Mouse (Mus musculus) kidney, embryonic 14.5 days (tissue): ENCODE data around the gene Acsbg1. TPM values are rescaled to one million over a fixed set of nuclear protein-coding genes. Genes with fewer than 3 reads are reported as not detected.
"Not testable (repeated sequence)": the region's sequence is repeated elsewhere in the genome, so short reads cannot be mapped to it uniquely, and the experiment has no call there.

ENCODE experiments used
- ATAC-seq: fragments of 200-750 bp; cut with Nextera tagmentation; 2 replicates; pipeline ENCODE4 v1.8.0; 2017; ENCODE audit warnings: moderate number of reproducible peaks, mild to moderate bottlenecking, moderate TSS enrichment, moderate library complexity; ENCODE audit not compliant: low FRiP score, low TSS enrichment
- H3K27ac ChIP-seq: fragments of 300-500 bp; sonication (generic); 2 replicates; pipeline ENCODE4 v1.5.1; 2014; ENCODE audit warnings: low read depth, mild to moderate bottlenecking, low read length, moderate library complexity, mixed read lengths
- H3K27me3 ChIP-seq: fragments of 300-500 bp; sonication (generic); 2 replicates; pipeline ENCODE4 v1.6.1; 2014; ENCODE audit warnings: mild to moderate bottlenecking, low read length; ENCODE audit not compliant: control insufficient read depth, insufficient read depth
- H3K36me3 ChIP-seq: fragments of 300-500 bp; sonication (generic); 2 replicates; pipeline ENCODE4 v1.6.1; 2014; ENCODE audit warnings: low read length, mixed read lengths; ENCODE audit not compliant: control insufficient read depth, insufficient read depth
- H3K4me1 ChIP-seq: fragments of 300-500 bp; sonication (generic); 2 replicates; pipeline ENCODE4 v1.6.1; 2014; ENCODE audit warnings: low read length, mixed read lengths; ENCODE audit not compliant: control insufficient read depth, insufficient read depth
- H3K4me2 ChIP-seq: fragments of 300-500 bp; sonication (generic); replicated peaks from 2 replicates; pipeline ENCODE4 v1.6.1; 2014; ENCODE audit warnings: low read depth, mild to moderate bottlenecking, low read length
- H3K4me3 ChIP-seq: fragments of 300-500 bp; sonication (generic); 2 replicates; pipeline ENCODE4 v1.5.1; 2014; ENCODE audit warnings: mild to moderate bottlenecking, low read length
- H3K9ac ChIP-seq: fragments of 300-500 bp; sonication (generic); 2 replicates; pipeline ENCODE4 v1.6.1; 2014; ENCODE audit warnings: low read depth, mild to moderate bottlenecking, low read length, moderate library complexity
- H3K9me3 ChIP-seq: fragments of 300-500 bp; sonication (generic); 2 replicates; pipeline ENCODE4 v1.6.1; 2016; ENCODE audit warnings: low read length; ENCODE audit not compliant: control insufficient read depth
- WGBS: fragments of 180-500 bp; shearing (Covaris S2); extraction: QIAGEN DNeasy Blood & Tissue Kit; methylation state at CpG from one replicate; pipeline ENCODE4 v1.1.7; 2014; 5-methylcytosine and 5-hydroxymethylcytosine counted together
- polyA plus RNA-seq: library from polyadenylated mRNA; unstranded; fragments of >200 nt; fragmentation: Nextera tagmentation; extraction: Ambion mirVana; gene quantifications from 2 replicates; pipeline ENCODE4 v1.2.1, GENCODE M21; 2014

Acsbg1 gene
- polyA plus RNA-seq, 1 experiment from 2014 or later = 3.0 TPM

DNA sequence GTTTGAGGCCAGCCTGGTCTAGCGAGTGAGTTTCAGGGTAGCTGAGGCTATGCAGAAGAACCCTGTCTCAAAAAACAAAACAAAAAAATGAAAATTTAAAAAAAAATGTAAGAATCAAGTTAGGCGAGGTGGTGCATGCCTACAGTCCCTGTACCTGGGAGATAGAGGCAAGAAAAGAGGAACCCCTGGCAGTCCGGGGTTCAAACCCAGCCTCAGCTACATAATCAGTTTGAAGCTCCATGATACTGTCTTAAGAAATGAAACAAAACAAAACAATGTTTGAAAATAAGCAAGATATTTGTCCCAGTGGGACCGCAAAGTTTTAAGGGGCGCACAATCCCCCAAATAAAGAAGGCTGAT, 75.9 kb downstream of the Acsbg1 start:
- ATAC-seq = no peak; the same call in 1 of the 2 replicates

DNA sequence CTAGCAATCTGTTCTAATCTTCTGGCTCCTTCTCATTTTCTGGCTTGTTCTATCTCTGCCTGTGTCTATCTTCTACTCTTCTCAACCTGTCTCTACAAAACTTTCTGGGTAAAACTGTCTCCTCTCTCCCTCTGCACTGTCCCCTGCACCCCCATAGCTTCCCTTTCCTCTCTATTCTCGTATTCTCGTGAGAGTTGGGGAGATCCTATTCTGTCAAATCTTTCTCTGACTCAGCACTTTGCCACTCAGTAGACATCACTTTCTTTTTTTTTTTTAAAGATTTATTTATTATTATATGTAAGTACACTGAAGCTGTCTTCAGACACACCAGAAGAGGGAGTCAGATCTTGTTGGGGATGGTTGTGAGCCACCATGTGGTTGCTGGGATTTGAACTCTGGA, 77.5 kb downstream of the Acsbg1 start:
- H3K4me3 ChIP-seq, H3K4me2 ChIP-seq, H3K27ac ChIP-seq, H3K9ac ChIP-seq, H3K27me3 ChIP-seq, ATAC-seq, H3K4me1 ChIP-seq, H3K36me3 ChIP-seq, H3K9me3 ChIP-seq: not testable (repeated sequence)
- WGBS = 85% methylated on average over 2 of the region's 2 CpGs

More for the DNA sequence above, 75.9 kb downstream of the Acsbg1 start:
- no peaks in the 10 kb centered on the region for H3K9me3 ChIP-seq
- no peak overlapping the region for H3K27ac ChIP-seq
- H3K9ac ChIP-seq = no peak overlapping the region
- peaks cover 7% of the 10 kb centered on the region for H3K36me3 ChIP-seq
- no peaks in the 10 kb centered on the region for H3K27me3 ChIP-seq
- H3K4me3 ChIP-seq = peak overlapping the region; percentile 89
- H3K4me2 ChIP-seq = peak overlapping the region; percentile 59
- peaks cover 10% of the 10 kb centered on the region; the same call in 1 of the 2 replicates for H3K4me1 ChIP-seq
- WGBS = 33% methylated on average over 5 of the region's 5 CpGs

DNA sequence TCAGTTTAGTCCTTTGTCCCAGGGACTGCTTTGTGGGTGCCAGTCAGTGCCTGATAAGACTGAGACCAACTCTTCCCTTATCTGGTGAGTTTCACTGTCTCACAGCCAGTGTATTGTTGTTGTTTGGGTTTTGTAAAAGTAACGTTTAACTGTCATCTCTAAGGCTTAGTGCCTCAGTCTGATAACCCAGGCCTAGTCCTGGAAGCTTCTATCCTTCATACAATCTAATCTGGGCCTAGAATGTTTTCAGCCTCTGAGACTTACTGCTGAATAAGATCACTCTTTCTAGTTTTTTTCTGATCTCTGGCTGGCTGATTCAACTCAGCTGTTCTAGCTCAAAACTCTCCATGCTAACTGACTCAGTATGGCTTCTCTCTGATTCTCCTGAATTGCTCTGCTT, 78.0 kb downstream of the Acsbg1 start:
- H3K9ac ChIP-seq = no peak overlapping the region
- no peaks in the 10 kb centered on the region for H3K27me3 ChIP-seq
- 57% methylated on average over 1 of the region's 1 CpGs for WGBS
- 0 out of 2 replicates have a peak, but pooled peaks cover 2% of the 10 kb centered on the region for H3K9me3 ChIP-seq
- peaks cover 10% of the 10 kb centered on the region; the same call in 1 of the 2 replicates for H3K4me1 ChIP-seq
- H3K4me3 ChIP-seq = no peak overlapping the region
- H3K36me3 ChIP-seq = no peaks in the 10 kb centered on the region
- no peak overlapping the region for H3K4me2 ChIP-seq
- ATAC-seq = no peak
- no peak overlapping the region for H3K27ac ChIP-seq

GRCm38 (mm10) chr9:54571130-54571839, 90.4 kb downstream of the Acsbg1 start:
- ATAC-seq = no peak
- Histone ChIP-seq H3K9me3 (no peaks in the 10 kb centered on the region), H3K36me3 (no peaks in the 10 kb centered on the region), H3K4me3 (no peak overlapping the region), H3K27ac (no peak overlapping the region), H3K27me3 (no peaks in the 10 kb centered on the region), H3K9ac (no peak overlapping the region), H3K4me2 (no peak overlapping the region), H3K4me1 (no peaks in the 10 kb centered on the region)
- WGBS = 49% methylated on average over 9 of the region's 9 CpGs

DNA sequence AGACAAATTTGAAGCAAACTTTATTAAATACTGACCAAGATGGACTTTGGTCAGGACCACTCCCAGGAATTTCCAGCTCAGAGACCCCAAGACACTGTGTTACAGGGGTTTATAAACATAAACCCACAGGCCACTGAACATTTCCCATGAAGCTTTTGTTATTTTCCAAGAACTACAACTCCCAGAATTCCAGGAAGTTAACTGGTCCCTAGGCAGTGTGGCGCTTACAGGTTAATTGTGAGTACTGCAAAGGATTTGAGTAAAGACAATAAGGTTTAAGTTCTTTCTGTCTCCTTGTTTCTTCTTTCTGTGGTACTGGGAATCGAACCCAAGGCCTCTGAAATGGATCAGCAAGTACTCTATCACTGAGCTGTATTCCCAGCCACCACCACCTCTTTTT, 92.9 kb downstream of the Acsbg1 start:
- Histone ChIP-seq H3K27me3 (no peaks in the 10 kb centered on the region), H3K36me3 (no peaks in the 10 kb centered on the region)

GRCm38 (mm10) chr9:54566958-54567357, 94.7 kb downstream of the Acsbg1 start:
- Histone ChIP-seq H3K4me1 (no peaks in the 10 kb centered on the region), H3K4me3 (no peak overlapping the region), H3K4me2 (no peak overlapping the region), H3K9me3 (no peaks in the 10 kb centered on the region), H3K27ac (peak overlapping the region; percentile 62; the same call in 1 of the 2 replicates), H3K27me3 (no peaks in the 10 kb centered on the region), H3K9ac (no peak overlapping the region), H3K36me3 (no peaks in the 10 kb centered on the region)
- ATAC-seq = no peak
- WGBS = 46% methylated on average over 4 of the region's 4 CpGs

More for the DNA sequence above, 92.9 kb downstream of the Acsbg1 start:
- no peak overlapping the region for H3K4me2 ChIP-seq
- no peak overlapping the region for H3K27ac ChIP-seq
- no peak for ATAC-seq
- H3K9ac ChIP-seq = no peak overlapping the region
- H3K4me1 ChIP-seq = no peaks in the 10 kb centered on the region
- no peak overlapping the region for H3K4me3 ChIP-seq
- no peaks in the 10 kb centered on the region for H3K9me3 ChIP-seq
- 45% methylated on average over 2 of the region's 2 CpGs for WGBS

DNA sequence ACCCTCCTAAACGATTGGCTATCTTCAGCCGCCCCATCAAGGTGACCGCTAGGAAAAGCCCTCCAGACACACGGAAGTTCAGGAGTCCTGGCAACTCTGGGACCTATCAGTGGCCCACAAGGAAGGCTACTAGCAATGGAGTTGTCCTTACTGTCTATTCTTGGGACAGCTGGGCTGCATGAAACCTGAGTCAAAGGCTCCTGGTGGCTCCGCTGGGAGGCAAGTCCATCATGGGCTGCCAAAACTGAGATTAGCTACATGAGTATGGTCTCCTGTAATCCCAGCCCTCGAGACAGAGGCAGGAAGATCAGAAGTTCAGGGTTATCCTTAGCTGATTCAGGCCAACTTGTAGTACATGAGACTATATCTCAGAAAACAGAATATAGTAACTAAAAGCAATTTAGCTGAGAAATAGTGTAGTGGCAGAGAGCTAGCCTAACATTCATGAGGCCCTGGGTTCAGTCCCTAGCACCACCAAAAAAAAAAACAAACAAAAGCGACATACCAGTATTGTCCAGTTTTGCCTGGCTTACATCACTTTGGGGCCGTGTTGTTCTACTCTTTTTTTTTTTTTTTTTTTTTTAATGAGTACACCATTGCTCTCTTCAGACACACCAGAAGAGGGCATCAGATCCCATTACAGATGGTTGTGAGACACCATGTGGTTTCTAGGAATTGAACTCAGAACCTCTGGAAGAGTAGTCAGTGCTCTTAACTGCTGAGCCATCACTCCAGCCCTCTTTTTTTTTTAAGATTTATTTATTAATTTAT, 100.7 kb downstream of the Acsbg1 start:
- Histone ChIP-seq H3K36me3 (no peaks in the 10 kb centered on the region), H3K27ac (no peak overlapping the region), H3K9ac (no peak overlapping the region), H3K4me1 (0 out of 2 replicates have a peak, but pooled peaks cover 7% of the 10 kb centered on the region), H3K9me3 (no peaks in the 10 kb centered on the region), H3K27me3 (no peaks in the 10 kb centered on the region), H3K4me2 (no peak overlapping the region), H3K4me3 (no peak overlapping the region)
- no peak for ATAC-seq
- WGBS = 87% methylated on average over 8 of the region's 8 CpGs

DNA sequence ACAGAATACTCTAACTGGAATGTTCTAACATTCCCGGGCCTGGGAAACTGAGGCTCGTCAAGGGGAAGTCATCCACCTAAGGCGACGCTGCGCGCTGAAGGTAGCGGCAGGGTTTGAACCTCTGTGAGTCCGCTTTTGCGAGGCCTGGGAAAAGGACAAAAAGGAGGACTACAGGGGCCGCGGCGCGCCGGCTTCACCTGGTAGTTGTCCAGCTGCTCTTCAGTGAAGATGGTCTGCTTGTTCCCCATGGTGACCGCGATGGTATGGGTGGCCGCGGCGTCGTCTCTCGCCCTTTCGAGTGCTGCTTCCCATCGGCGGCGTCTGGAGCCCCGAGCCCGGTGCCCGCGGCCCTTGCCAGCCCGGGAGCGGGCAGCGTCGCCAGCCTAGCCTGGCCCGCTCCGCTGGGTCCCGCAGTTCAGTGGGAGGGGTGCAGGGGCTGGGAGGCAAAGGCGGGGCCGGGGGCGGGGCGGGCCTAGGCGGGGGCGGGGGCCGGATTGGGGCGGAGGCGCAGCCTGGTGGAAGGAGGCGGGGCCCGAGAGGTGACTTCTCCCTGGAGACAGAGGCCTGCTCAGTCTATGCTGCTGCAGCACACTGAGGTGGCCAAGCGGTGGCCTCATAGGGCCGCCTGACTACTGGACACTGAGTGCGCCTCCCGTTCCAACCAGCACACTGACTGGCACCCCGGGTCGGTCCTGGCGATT, 101.7 kb downstream of the Acsbg1 start, which contains the start of gene Cib2:
Gene Cib2 (minus strand): TSS at position 448 of the 701 bp plus-strand sequence.
- Histone ChIP-seq H3K4me3 (peak within 1 kb of the TSS; percentile 52), H3K4me2 (peak within 1 kb of the TSS; percentile 84), H3K9me3 (no peaks in the 10 kb centered on the region), H3K4me1 (0 out of 2 replicates have a peak, but pooled peaks cover 7% of the 10 kb centered on the region), H3K27ac (no peak within 1 kb of the TSS), H3K9ac (peak within 1 kb of the TSS; percentile 52; the same call in 1 of the 2 replicates), H3K36me3 (no peaks in the 10 kb centered on the region), H3K27me3 (no peaks in the 10 kb centered on the region)
- WGBS = 2% methylated on average over 33 of the region's 54 CpGs
- ATAC-seq = peak; percentile 98
